22 mouse cellular contexts compared by ENCODE assay signal in genomic region chrX:12392145-12392825, GRCm38 (mm10).
A peak's percentile ranks its signal among the peaks of the same experiment; 100 is the strongest.
DNase-seq lines count a peak whose midpoint lies in the region; ATAC-seq lines count a peak whose summit lies in the region.
"Had no signal": no experiment of that assay in that cellular context is flagged by ENCODE, and none has a peak within 500 bp of the region (broad histone marks: within the 10 kb centered on the region; RNA-seq: fewer than 3 reads in every experiment).

No protein-coding gene starts in this region.

- no peaks in the 10 kb centered on the region; the same call in 1 of the 2 replicates for H3K4me1 ChIP-seq in midbrain, embryonic 11.5 days (ENCODE audit: control insufficient read depth, insufficient read depth, low read length)
- H3K4me1 ChIP-seq: heart, embryonic 10.5 days; limb, embryonic 10.5 days; lung, embryonic 15.5 days; neural tube, embryonic 13.5 days had no signal

- H3K27me3 ChIP-seq in midbrain, embryonic 11.5 days (ENCODE audit: control insufficient read depth, insufficient read depth, low read length): no peaks in the 10 kb centered on the region
- H3K27me3 ChIP-seq: CH12.LX; lung, embryonic 15.5 days; neural tube, embryonic 13.5 days had no signal

- no peak overlapping the region for H3K27ac ChIP-seq in midbrain, embryonic 11.5 days (ENCODE audit: low read depth, low read length)
- H3K27ac ChIP-seq: heart, embryonic 10.5 days; left cerebral cortex, adult 2 months; limb, embryonic 10.5 days; lung, embryonic 15.5 days; macrophage; neural tube, embryonic 13.5 days had no signal

- no peak overlapping the region for H3K4me2 ChIP-seq in midbrain, embryonic 11.5 days
- H3K4me2 ChIP-seq: liver, embryonic 11.5 days; lung, embryonic 15.5 days; neural tube, embryonic 13.5 days had no signal

- peak; percentile 69 for ATAC-seq in midbrain, embryonic 11.5 days (ENCODE audit: low FRiP score)
- ATAC-seq: inflammation-experienced regulatory T-cells, adult 6 months had no signal

- DNase-seq in embryo, embryonic 11 days: peak; percentile 12
- no peak for DNase-seq in embryo, embryonic 9.5 days (ENCODE audit: extremely low spot score)
- DNase-seq in layer of hippocampus, adult 9-10 months (ENCODE audit: low spot score): peak; percentile 2
- no peak for DNase-seq in layer of hippocampus, adult 9-11 months
- DNase-seq in midbrain, embryonic 11.5 days (ENCODE audit: low spot score, missing footprints): peak; percentile 84
- DNase-seq in retina, postnatal 1 day: peak; percentile 45
- no peak for DNase-seq in cerebellum, postnatal 4 days (ENCODE audit: low spot score in 2 of 2)
- no peak for DNase-seq in ovary, postnatal 36 days (ENCODE audit: low spot score)
- DNase-seq: adrenal gland, adult 8-10 months; cerebellum, adult 2 months; gastrocnemius, postnatal 14 days; heart, postnatal 10 days; kidney, adult 9 months had no signal

- H3K9me3 ChIP-seq in midbrain, embryonic 11.5 days (ENCODE audit: control insufficient read depth, low read length): no peaks in the 10 kb centered on the region
- H3K9me3 ChIP-seq: heart, embryonic 10.5 days; limb, embryonic 10.5 days; lung, embryonic 15.5 days; neural tube, embryonic 13.5 days had no signal

- H3K9ac ChIP-seq in midbrain, embryonic 11.5 days (ENCODE audit: low read length): no peak overlapping the region
- H3K9ac ChIP-seq: lung, embryonic 15.5 days; neural tube, embryonic 13.5 days had no signal

- no peaks in the 10 kb centered on the region for H3K36me3 ChIP-seq in midbrain, embryonic 11.5 days (ENCODE audit: control insufficient read depth, insufficient read depth, low read length)
- H3K36me3 ChIP-seq: heart, embryonic 10.5 days; limb, embryonic 10.5 days; lung, embryonic 15.5 days; neural tube, embryonic 13.5 days had no signal

- 70% methylated on average over 7 of the region's 7 CpGs for WGBS in midbrain, embryonic 11.5 days

- H3K4me3 ChIP-seq in midbrain, embryonic 11.5 days (ENCODE audit: low read depth, low read length): no peak overlapping the region
- H3K4me3 ChIP-seq: heart, embryonic 10.5 days; left cerebral cortex, adult 2 months; limb, embryonic 10.5 days; lung, embryonic 15.5 days; neural tube, embryonic 13.5 days had no signal

Comparison
In these comparisons a context has a peak if more than half of its experiments do, and no peak if none do; other contexts are left out.
1. DNase-seq: peak in embryo, embryonic 11 days (single experiment), layer of hippocampus, adult 9-10 months (single experiment), midbrain, embryonic 11.5 days (single experiment) and retina, postnatal 1 day (single experiment); none in embryo, embryonic 9.5 days (single experiment), layer of hippocampus, adult 9-11 months (single experiment), cerebellum, postnatal 4 days (0 of 2) and ovary, postnatal 36 days (single experiment).